8 mouse cellular contexts compared by ENCODE assay signal in the genomic region with DNA sequence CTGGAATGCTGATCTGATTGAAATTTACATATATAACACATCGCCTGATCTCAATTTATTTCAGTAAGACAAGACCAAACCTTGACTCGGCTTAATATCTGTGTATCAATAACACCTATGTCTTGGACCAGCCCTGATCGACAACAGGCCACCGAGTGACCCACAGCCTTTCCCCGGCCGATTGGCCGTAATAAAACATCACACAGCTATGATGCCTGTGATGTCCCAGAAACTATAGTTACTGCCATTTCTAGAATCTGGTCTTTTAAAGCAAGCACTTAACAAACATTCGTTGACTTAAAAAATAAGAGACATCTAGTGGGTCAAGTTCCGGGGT. TPM values are rescaled to one million over a fixed set of nuclear protein-coding genes. Genes with fewer than 3 reads are reported as not detected.
DNase-seq lines count a peak whose midpoint lies in the region; ATAC-seq and TF ChIP-seq lines count a peak whose summit lies in the region.

No protein-coding gene starts in this region.

- no peak for ATAC-seq in heart, embryonic 11.5 days (replicated peaks; ENCODE audit: insufficient number of reproducible peaks, low FRiP score, low TSS enrichment)
- no peak for ATAC-seq in forebrain, embryonic 15.5 days (replicated peaks)

- no peaks in the 10 kb centered on the region for H3K27me3 ChIP-seq in heart, embryonic 11.5 days (ENCODE audit: control insufficient read depth, insufficient read depth, low read length)
- no peaks in the 10 kb centered on the region for H3K27me3 ChIP-seq in E14TG2a.4 (ENCODE audit: insufficient read depth, low read length)
- no peaks in the 10 kb centered on the region for H3K27me3 ChIP-seq in forebrain, embryonic 15.5 days

- peak overlapping the region; percentile 71 for H3K4me2 ChIP-seq in heart, embryonic 11.5 days
- H3K4me2 ChIP-seq in forebrain, embryonic 15.5 days (replicated peaks) = peak overlapping the region; percentile 59

- H3K4me3 ChIP-seq in heart, embryonic 11.5 days (ENCODE audit: low read depth, low read length) = peak overlapping the region; percentile 85
- H3K4me3 ChIP-seq in E14TG2a.4 (replicated peaks; ENCODE audit: low read length) (peak overlapping the region; percentile 99), macrophage (ENCODE audit: inconsistent target) (peak overlapping the region; percentile 87)
- peak overlapping the region; percentile 94 for H3K4me3 ChIP-seq in forebrain, embryonic 15.5 days

- DNase-seq in heart, adult 8-10 months (ENCODE audit: low spot score) = no peak
- no peak for DNase-seq in ovary, postnatal 14 days (ENCODE audit: low spot score)
- no peak for DNase-seq in cerebellum, postnatal 10 days
- no peak for DNase-seq in c-Kit-positive CD71-positive TER-119-positive erythroid progenitor cells, embryonic 14.5 days (ENCODE audit: low spot score)

- 1% methylated on average over 9 of the region's 9 CpGs for WGBS in heart, embryonic 11.5 days (ENCODE audit: insufficient replicate concordance)
- WGBS in forebrain, embryonic 15.5 days = 2% methylated on average over 9 of the region's 9 CpGs
- WGBS in macrophage (ENCODE audit: missing documents) = 0% methylated on average over 9 of the region's 9 CpGs

- H3K9me3 ChIP-seq in heart, embryonic 11.5 days (replicated peaks; ENCODE audit: control insufficient read depth, low read length) = no peaks in the 10 kb centered on the region
- no peaks in the 10 kb centered on the region for H3K9me3 ChIP-seq in E14TG2a.4 (ENCODE audit: low read length)
- H3K9me3 ChIP-seq in forebrain, embryonic 15.5 days = no peaks in the 10 kb centered on the region

- H3K79me2 ChIP-seq in macrophage (ENCODE audit: inconsistent target) = peaks cover 58% of the 10 kb centered on the region

- no peak for TF ChIP-seq CTCF in E14TG2a.4 (conservative IDR thresholded peaks at IDR 0.05; ENCODE audit: low read length)

- peak overlapping the region; percentile 99 for H3K9ac ChIP-seq in heart, embryonic 11.5 days (ENCODE audit: low read depth, low read length)
- H3K9ac ChIP-seq in forebrain, embryonic 15.5 days (replicated peaks) = peak overlapping the region; percentile 98

- peaks cover 10% of the 10 kb centered on the region; the same call in 1 of the 2 replicates for H3K4me1 ChIP-seq in heart, embryonic 11.5 days (ENCODE audit: control insufficient read depth, insufficient read depth, low read length)
- H3K4me1 ChIP-seq in E14TG2a.4 (replicated peaks; ENCODE audit: low read depth, low read length) = peaks cover 20% of the 10 kb centered on the region
- peaks cover 23% of the 10 kb centered on the region for H3K4me1 ChIP-seq in forebrain, embryonic 15.5 days

- H3K36me3 ChIP-seq in heart, embryonic 11.5 days (ENCODE audit: control insufficient read depth, insufficient read depth, low read length) = peaks cover 36% of the 10 kb centered on the region
- H3K36me3 ChIP-seq in E14TG2a.4 (ENCODE audit: insufficient read depth, low read length) = peaks cover 63% of the 10 kb centered on the region
- H3K36me3 ChIP-seq in forebrain, embryonic 15.5 days = peaks cover 60% of the 10 kb centered on the region
- peaks cover 55% of the 10 kb centered on the region for H3K36me3 ChIP-seq in macrophage (ENCODE audit: inconsistent target)

- H3K27ac ChIP-seq in heart, embryonic 11.5 days (ENCODE audit: low read depth, low read length) = peak overlapping the region; percentile 92; the same call in 1 of the 2 replicates
- peak overlapping the region; percentile 90 for H3K27ac ChIP-seq in forebrain, embryonic 15.5 days (replicated peaks)
- peak overlapping the region; percentile 96 for H3K27ac ChIP-seq in macrophage

RNA-seq across cellular contexts. Expression of gene Rbm5, which starts 0.8 kb away (rescaled TPM):
- 113 and 135 TPM in 2 replicates for polyA plus RNA-seq in heart, embryonic 11.5 days (2014; fragmentation: Nextera tagmentation; extraction: Ambion mirVana)
- 10 to 100 TPM; 34.0 to 45.4 (median 39.7) TPM for total RNA-seq in heart, adult 8-10 months (2022)
- polyA plus RNA-seq in forebrain, embryonic 15.5 days (2015; fragmentation: Nextera tagmentation; extraction: Ambion mirVana) = 283 and 284 TPM in 2 replicates
- 100 to 1,000 TPM; 444 to 782 (median 601) TPM for total RNA-seq in macrophage (2018; cell fraction: chromatin; rRNA removed)
- total RNA-seq in macrophage (2018; cell fraction: cytosol; rRNA removed) = 10 to 100 TPM; 37.5 to 67.0 (median 48.9) TPM
- 100 to 1,000 TPM; 209 to 450 (median 311) TPM for total RNA-seq in macrophage (2018; cell fraction: nucleus; rRNA removed)
- polyA plus RNA-seq in macrophage (2018) = 48.8 to 74.7 TPM (median 61.8 TPM) in 3 replicates

RNA-seq across cellular contexts. Expression of gene Sema3f, which starts 59.7 kb away (rescaled TPM):
- polyA plus RNA-seq in heart, embryonic 11.5 days (2014; fragmentation: Nextera tagmentation; extraction: Ambion mirVana) = 4.6 and 5.8 TPM in 2 replicates
- total RNA-seq in heart, adult 8-10 months (2022) = 10 to 100 TPM; 11.9 to 16.5 (median 14.3) TPM
- 13.7 and 14.6 TPM in 2 replicates for polyA plus RNA-seq in forebrain, embryonic 15.5 days (2015; fragmentation: Nextera tagmentation; extraction: Ambion mirVana)
- 10 to 100 TPM in 1 of 26 experiments, 1 to 10 TPM in 6, under 1 TPM in 5, not detected in 14; 0.20 to 10.5 (median 1.9) TPM for total RNA-seq in macrophage (2018; cell fraction: chromatin; rRNA removed)
- under 1 TPM in 12 of 26 experiments, not detected in 14; 0.06 to 0.38 (median 0.18) TPM for total RNA-seq in macrophage (2018; cell fraction: cytosol; rRNA removed)
- total RNA-seq in macrophage (2018; cell fraction: nucleus; rRNA removed) = 1 to 10 TPM in 5 of 26 experiments, under 1 TPM in 6, not detected in 15; 0.18 to 2.8 (median 0.89) TPM
- 0.08 to 0.93 TPM in 2 of 3 replicates, not detected in the other for polyA plus RNA-seq in macrophage (2018)
